Mouse (Mus musculus) small intestine, adult 2 months (tissue): ENCODE results near the gene Nuak1.

ENCODE experiments used
- CTCF ChIP-seq: fragments of 200-500 bp; IDR thresholded peaks from 2 replicates; pipeline ENCODE4 v1.5.1; 2012; ENCODE audit warnings: low read depth, mild to moderate bottlenecking, control low read depth, inconsistent platforms, low read length, moderate library complexity, mixed read lengths; ENCODE audit not compliant: insufficient replicate concordance, insufficient read length; ENCODE audit errors: extremely low read depth
- POLR2A ChIP-seq: fragments of 200-500 bp; IDR thresholded peaks from 2 replicates; pipeline ENCODE4 v1.6.1; 2012; ENCODE audit warnings: low read depth, mild to moderate bottlenecking, control low read depth, inconsistent platforms, low read length, moderate library complexity

DNA sequence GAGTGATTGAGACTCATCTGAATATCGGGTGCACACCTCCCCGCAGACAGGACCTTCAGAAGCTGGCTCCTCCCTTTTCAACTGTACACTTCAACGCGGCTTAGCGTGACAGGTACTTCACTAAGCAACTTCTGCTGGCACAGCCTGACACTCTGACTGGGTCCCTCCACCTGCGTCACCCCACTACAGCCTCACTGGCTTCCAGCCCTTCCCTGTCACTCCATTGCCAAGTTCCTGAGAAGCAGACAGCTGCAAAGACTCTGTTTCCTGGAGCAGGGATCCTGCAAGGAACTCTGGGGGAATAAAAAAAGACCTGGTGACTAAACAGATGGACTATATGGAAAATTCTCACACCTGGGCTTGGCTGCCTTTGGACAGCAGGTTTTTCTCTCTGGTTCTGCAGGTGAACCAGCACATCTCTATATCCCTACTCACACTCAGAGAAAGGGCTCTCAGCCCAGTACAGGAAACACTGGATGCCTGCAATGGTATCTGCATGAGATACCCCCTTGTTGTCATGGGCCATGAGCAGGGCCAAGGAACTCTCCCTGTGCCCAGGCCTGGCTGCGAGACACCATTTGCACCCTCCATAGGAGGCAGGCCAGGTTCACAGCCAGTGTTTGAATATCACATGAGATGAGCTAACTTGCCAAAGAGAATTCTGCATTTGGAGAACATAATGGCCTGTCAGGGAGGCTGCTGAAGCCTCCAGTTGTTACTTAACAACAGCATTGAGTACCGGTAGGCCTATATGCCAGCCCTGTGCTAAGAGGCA lies 44.3 kb downstream of the Nuak1 start:
- TF ChIP-seq POLR2A (no peak), CTCF (no peak)
